Mouse (Mus musculus): ENCODE results near the gene Cisd2.

DNA sequence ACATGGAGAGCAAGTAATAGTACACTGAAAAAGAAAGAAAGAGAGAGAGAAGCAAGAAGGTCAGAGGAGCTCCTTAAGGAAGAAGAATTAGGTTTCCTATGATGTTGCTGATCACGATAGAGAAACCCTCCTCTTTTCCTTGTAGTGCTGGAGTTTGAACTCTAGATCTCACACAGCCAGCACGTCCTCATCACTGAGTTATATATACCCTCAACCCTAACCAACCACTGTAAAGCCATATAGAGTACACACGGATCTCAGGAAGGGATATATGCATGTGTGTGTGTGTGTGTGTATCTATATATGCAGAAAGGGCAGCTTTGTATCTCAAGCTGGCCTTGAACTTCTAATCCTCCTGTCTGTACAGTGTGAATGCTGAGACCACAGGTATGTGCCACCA, 6.5 kb downstream of the Cisd2 start:
- no peak for TF ChIP-seq CTCF (IDR thresholded peaks at IDR 0.05; ENCODE audit: control insufficient read depth, insufficient read depth, insufficient read length)
- TF ChIP-seq MYOG (IDR thresholded peaks at IDR 0.05; ENCODE audit: control insufficient read depth, extremely low read depth, insufficient read length), result no peak
- TF ChIP-seq CEBPB (IDR thresholded peaks at IDR 0.05; ENCODE audit: low read depth), result no peak
- no peak for TF ChIP-seq MAX (IDR thresholded peaks at IDR 0.05)
- no peak for TF ChIP-seq USF1 (IDR thresholded peaks at IDR 0.05; ENCODE audit: low read depth)
- TF ChIP-seq FOSL1 (IDR thresholded peaks at IDR 0.05; ENCODE audit: insufficient read depth, low read length, poor library complexity, severe bottlenecking), result no peak
- TF ChIP-seq MYOD1 (IDR thresholded peaks at IDR 0.05; ENCODE audit: control insufficient read depth, insufficient read length, low read depth), result no peak

All from C2C12 (cell line).